Mouse (Mus musculus): ENCODE results near the gene Myo7a.

Gene Myo7a

DNA sequence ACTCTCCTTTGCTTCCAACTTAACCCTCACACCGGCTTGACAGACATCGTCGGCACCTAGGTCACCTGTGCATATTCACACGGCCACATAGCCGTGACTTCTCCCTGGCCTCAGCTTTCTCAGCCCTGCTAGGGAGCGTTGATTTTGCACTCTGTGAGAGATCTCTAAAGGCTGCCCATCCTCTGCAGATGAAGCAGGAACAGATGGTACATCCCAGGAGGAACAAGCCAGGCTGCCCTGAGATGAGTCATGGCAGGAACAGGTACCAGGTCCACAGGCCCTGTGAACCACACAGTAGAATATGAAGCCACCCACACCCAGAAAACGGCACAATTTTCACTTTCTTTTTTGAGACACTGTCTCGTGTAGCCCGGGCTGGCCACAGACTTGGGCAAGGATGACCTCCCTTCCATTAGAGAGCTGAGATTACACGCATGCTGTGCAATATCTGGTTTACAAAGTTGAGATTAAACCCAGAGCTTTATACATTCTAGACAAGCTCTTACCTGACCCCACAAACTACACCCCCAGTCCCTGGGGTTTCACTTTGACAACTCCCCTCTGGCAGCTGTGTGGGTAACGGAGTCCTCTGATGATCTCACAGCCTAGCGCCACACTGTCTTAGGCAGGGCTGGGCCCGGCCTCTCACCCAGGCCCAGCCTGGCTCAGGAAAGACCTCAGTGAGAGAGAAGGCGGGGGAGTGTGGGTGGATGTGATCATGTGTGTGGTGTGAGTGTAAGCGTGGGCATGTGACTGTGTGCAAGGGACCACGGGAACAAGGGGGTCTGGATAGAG is 10.5 kb downstream of the Myo7a start:
- in situ Hi-C loops (cut with MboI; ENCODE audit: unreplicated experiment in 2 of 2): loop anchor here (25.0 kb wide), 2 partner anchors 697 to 1147 kb away; partner anchors contain the start of genes Nars2 (in 1 of the 2), Ndufc2 (in 1 of the 2) and Thrsp (in 1 of the 2)

DNA sequence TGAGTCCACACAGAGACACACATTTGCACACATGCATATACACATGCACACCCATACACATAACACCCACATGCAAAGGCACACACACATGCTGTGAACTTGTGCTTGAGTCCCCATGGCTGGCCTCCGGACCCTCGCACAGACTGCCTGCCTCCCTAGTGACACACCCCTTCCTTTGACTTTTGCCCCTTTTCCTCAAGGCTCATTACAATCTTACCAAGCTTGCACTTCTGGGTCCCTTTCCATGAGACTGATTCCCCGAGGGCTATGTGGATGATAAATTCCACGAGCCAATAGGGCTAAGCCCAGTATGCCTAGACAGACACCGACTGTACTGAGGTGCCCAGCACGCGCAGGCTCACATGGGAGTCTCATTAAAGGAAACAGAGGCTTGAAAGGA is 13.1 kb downstream of the Myo7a start:
- in situ Hi-C loops (cut with MboI; ENCODE audit: unreplicated experiment in 2 of 2): loop anchor here (25.0 kb wide), 2 partner anchors 694 to 1144 kb away; partner anchors contain the start of genes Nars2 (in 1 of the 2), Ndufc2 (in 1 of the 2) and Thrsp (in 1 of the 2)

- in situ Hi-C loops (cut with MboI; ENCODE audit: unreplicated experiment in 2 of 2): loop anchor here (25.0 kb wide), 2 partner anchors 692 to 1142 kb away; partner anchors contain the start of genes Nars2 (in 1 of the 2), Ndufc2 (in 1 of the 2) and Thrsp (in 1 of the 2)
Observed at GRCm38 (mm10) chr7:98104481-98105435, 14.6 kb downstream of the Myo7a start.

DNA sequence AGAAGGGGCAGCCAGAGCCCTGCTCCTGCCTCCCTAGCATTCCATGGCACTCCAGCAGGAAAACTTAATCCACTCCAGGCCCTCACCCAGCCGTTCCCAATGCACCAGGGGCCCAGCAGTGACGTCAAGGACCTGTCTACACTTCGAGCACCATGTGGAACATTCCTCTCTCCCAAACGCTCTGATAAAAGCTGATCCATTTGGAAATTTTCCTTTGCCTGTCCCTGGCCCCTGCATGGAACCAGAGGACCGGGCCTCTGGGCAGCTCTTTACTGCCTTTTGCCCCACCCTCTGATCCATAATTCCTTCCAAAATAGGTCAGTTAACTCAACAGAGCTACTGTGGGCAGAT is 15.4 kb downstream of the Myo7a start:
- in situ Hi-C loops (cut with MboI; ENCODE audit: unreplicated experiment in 2 of 2): loop anchor here (25.0 kb wide), 2 partner anchors 692 to 1142 kb away; partner anchors contain the start of genes Nars2 (in 1 of the 2), Ndufc2 (in 1 of the 2) and Thrsp (in 1 of the 2)

DNA sequence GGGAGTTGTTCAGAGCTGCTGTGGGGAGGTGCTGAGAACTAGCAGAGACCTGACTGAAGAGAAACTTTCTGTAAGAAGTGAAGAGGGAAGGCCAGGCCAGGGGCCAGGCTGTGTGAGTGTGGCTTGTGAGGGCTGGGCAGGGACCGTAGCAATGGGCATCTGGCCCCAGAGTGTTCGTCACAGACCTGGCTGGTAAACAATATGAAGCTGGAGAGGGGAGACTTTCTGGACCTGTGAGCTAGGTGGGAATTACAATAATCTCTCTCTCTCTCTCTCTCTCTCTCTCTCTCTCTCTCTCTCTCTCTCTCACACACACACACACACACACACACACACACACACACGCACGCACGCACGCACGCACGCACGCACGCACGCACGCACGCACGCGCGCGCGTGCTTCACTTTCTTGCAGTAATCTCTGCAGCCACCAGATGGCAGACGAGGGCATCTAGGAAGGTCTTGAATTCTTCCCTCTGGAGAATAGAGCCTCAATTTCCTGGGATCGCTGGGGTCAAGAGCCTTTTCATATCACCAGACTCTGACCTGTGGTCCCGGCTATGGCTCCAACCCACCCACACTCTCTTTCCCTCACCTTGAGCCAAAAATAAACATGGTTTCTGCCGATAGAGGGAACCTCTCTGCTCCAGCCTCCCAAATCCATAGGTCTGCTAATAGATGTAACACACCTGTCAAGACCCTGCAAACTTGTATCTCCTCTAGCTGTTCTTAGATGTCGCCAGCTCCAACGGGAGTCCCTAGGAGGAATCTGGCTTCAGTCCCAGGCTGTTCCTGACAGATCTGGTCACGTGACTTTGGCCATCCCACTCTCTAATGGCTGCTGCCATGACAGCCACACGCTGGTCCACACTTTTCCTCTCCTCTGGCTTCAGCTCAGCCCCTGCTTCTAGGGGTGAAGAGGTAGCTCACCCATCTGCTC is 16.1 kb downstream of the Myo7a start:
- in situ Hi-C loops (cut with MboI; ENCODE audit: unreplicated experiment in 2 of 2): loop anchor here (25.0 kb wide), 2 partner anchors 691 to 1141 kb away; partner anchors contain the start of genes Nars2 (in 1 of the 2), Ndufc2 (in 1 of the 2) and Thrsp (in 1 of the 2)

GRCm38 (mm10) chr7:98102488-98102887 is 16.8 kb downstream of the Myo7a start:
- in situ Hi-C loops (cut with MboI; ENCODE audit: unreplicated experiment in 2 of 2): loop anchor here (25.0 kb wide), 2 partner anchors 690 to 1140 kb away; partner anchors contain the start of genes Nars2 (in 1 of the 2), Ndufc2 (in 1 of the 2) and Thrsp (in 1 of the 2)

- in situ Hi-C loops (cut with MboI; ENCODE audit: unreplicated experiment in 2 of 2): no loop called here
Observed at GRCm38 (mm10) chr7:98097557-98097956, 21.8 kb downstream of the Myo7a start.

DNA sequence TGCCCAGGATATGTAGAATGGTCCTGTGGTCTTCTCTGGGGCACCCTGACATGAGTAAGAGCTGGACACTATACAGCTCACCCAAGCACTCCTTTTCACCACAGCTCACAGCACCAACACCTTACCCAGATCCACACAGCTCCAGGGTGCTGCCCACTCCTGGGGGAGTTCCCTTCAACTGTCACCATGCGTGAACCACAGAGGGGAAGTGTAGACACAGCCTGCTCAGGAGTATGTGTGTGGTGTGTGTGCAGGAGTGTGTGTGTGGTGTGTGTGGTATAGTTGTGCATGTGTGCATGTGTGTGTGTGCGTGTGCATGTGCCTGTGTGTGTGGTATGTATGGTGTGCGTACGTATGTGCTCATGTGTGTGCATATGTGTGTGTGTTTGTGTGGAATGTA is 23.5 kb downstream of the Myo7a start:
- in situ Hi-C loops (cut with MboI; ENCODE audit: unreplicated experiment in 2 of 2): no loop called here

DNA sequence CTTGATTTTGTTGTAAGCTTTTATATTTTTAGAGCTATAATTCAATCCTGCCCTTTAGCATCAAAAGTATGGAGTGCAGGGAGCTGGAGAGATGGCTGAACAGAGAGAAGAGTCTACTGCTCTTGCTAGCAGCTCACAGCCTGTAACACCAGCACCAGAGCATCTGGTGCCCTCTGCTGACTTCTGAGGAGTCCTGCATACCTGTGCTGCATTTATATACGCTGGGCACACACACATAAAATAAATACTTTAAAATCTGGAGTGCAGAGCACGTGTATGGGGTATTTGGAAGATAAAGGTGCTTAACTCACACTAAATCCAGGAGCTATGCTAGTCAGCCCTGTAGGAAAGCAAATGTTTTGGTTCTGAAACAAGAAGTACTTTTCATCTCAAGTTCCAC is 33.0 kb downstream of the Myo7a start:
- in situ Hi-C loops (cut with MboI; ENCODE audit: unreplicated experiment in 2 of 2): loop anchor here (5.0 kb wide), 4 partner anchors 34 to 339 kb away; no protein-coding TSS in a partner anchor

GRCm38 (mm10) chr7:98085314-98085713 is 34.0 kb downstream of the Myo7a start:
- in situ Hi-C loops (cut with MboI; ENCODE audit: unreplicated experiment in 2 of 2): loop anchor here (5.0 kb wide), 4 partner anchors 33 to 338 kb away; no protein-coding TSS in a partner anchor

GRCm38 (mm10) chr7:98084541-98085293 is 34.6 kb downstream of the Myo7a start:
- in situ Hi-C loops (cut with MboI; ENCODE audit: unreplicated experiment in 2 of 2): loop anchor here (5.0 kb wide), 4 partner anchors 32 to 337 kb away; no protein-coding TSS in a partner anchor

DNA sequence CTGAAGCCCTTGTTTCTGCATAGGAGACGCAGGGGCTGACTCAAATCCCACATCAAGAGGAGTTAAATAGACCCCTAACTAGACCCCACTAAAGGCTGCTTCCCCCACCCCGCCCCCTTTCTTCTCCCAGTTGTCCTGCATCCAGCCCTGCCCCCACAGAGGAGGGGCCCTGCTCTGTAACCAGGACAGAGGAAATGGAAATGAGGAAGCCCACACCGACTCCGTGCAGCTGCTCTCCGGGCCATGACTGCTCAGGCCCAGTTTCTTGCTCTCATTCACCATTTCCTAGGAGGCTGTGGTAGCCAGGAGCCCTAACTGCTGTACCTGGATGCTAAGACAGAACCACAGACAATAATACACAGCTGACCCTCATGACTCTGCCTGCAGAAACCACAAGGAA is 36.9 kb downstream of the Myo7a start:
- in situ Hi-C loops (cut with MboI; ENCODE audit: unreplicated experiment in 2 of 2): no loop called here

- in situ Hi-C loops (cut with MboI; ENCODE audit: unreplicated experiment in 2 of 2): no loop called here
Observed at GRCm38 (mm10) chr7:98077453-98077852, 41.9 kb downstream of the Myo7a start.

GRCm38 (mm10) chr7:98071620-98072019 is 47.7 kb downstream of the Myo7a start:
- in situ Hi-C loops (cut with MboI; ENCODE audit: unreplicated experiment in 2 of 2): loop anchor here in 1 of 2 experiments (5.0 to 25.0 kb wide), 2 partner anchors 46 to 1109 kb away; partner anchors contain the start of genes Myo7a and Nars2

DNA sequence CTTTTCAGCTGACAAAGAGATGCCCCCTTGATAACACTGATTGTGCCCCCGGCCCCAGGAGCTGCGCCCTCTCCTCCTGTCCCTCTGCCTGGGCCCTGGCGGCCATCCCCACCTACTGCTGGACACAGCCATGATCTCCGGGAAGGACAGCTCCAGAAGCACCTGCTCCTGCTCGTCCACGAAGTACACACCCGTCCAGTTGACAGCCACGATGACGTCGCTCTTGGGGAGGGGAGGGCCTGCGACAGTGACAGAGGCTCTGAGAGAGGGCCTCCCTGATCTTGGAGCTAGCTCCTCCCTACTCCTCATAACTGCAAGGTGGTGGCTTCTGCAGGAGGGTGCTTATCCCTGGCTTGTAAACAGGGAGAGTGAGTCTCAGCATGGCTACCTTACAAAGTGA is 53.1 kb downstream of the Myo7a start:
- in situ Hi-C loops (cut with MboI; ENCODE audit: unreplicated experiment in 2 of 2): loop anchor here in 1 of 2 experiments (25.0 kb wide), 1 partner anchor 1104 kb away; the partner anchor contains the start of gene Nars2

- in situ Hi-C loops (cut with MboI; ENCODE audit: unreplicated experiment in 2 of 2): loop anchor here (5.0 to 25.0 kb wide), 2 partner anchors 32 to 1093 kb away; partner anchors contain the start of gene Nars2 (in 1 of the 2)
Observed at GRCm38 (mm10) chr7:98054942-98055341, 64.4 kb downstream of the Myo7a start.

DNA sequence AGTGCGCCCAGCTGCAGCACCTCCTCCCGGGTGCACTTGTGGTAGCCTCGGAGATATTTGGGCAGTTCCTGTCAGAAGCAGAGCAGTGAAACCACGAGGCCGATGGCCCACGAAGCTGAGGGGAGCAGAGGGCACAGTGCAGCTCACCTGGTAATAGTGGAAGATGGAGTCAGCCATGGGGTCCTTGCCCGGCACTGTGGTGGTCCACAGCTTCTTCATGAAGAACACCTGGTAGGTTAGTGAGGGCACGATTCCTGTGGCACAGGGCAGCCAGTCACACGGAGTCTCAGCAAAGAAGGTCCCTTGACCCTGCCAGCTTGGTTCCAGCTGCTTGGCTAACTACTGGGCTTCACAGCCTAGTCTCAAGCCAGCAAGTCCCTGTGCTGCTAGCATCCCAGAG is 64.9 kb downstream of the Myo7a start:
- in situ Hi-C loops (cut with MboI; ENCODE audit: unreplicated experiment in 2 of 2): loop anchor here (5.0 to 25.0 kb wide), 2 partner anchors 33 to 1092 kb away; partner anchors contain the start of gene Nars2 (in 1 of the 2)

- in situ Hi-C loops (cut with MboI; ENCODE audit: unreplicated experiment in 2 of 2): loop anchor here (5.0 to 25.0 kb wide), 2 partner anchors 35 to 1090 kb away; partner anchors contain the start of gene Nars2 (in 1 of the 2)
Observed at GRCm38 (mm10) chr7:98051980-98052379, 67.3 kb downstream of the Myo7a start.

Data from v-Abl transformed pro-B cells (cell line).